Mouse (Mus musculus) E14TG2a.4 (cell line): Measurements from ENCODE around the gene Eed.

Experiments
- H3K27me3 ChIP-seq: 2 replicates; pipeline ENCODE4 v1.6.1; 2014; ENCODE audit warnings: low read length, control low read depth; ENCODE audit not compliant: insufficient read depth
- H3K36me3 ChIP-seq: 2 replicates; pipeline ENCODE4 v1.6.1; 2014; ENCODE audit warnings: low read length, control low read depth; ENCODE audit not compliant: insufficient read depth
- H3K4me1 ChIP-seq: replicated peaks from 2 replicates; pipeline ENCODE4 v1.6.1; 2014; ENCODE audit warnings: low read depth, low read length, control low read depth
- H3K4me3 ChIP-seq: replicated peaks from 2 replicates; pipeline ENCODE4 v1.5.1; 2014; ENCODE audit warnings: mild to moderate bottlenecking, low read length
- H3K9me3 ChIP-seq: 2 replicates; pipeline ENCODE4 v1.6.1; 2014; ENCODE audit warnings: low read length, control low read depth
- CTCF ChIP-seq: conservative IDR thresholded peaks from 2 replicates; pipeline ENCODE4 v1.5.1; 2014; ENCODE audit warnings: low read length
- NANOG ChIP-seq: IDR thresholded peaks from 2 replicates; pipeline ENCODE4 v1.6.1; 2014; ENCODE audit warnings: borderline replicate concordance, low read length, mixed read lengths
- POU5F1 ChIP-seq: IDR thresholded peaks from 2 replicates; pipeline ENCODE4 v1.6.1; 2014; ENCODE audit warnings: low read length, borderline replicate concordance

Gene Eed

DNA sequence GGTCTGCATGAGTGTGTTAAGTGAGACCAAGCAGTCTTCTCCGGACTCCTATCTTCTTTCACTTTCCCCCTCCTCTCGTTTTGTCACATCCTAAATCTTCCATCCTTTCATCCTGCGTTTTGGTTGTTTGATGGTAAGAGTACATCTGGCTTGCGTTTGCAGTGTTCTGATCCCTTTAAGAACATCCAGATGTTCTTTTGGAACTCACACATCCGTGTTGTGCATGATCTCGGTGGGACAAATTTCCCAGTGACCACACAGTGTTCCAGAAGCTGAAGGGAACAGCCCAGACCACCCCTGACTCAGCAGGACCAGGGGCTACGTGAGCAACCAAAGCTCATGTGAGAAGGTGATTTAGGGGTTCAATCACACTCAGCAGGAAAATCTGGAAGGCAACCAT, 72.4 kb downstream of the Eed start:
- peaks cover 30% of the 10 kb centered on the region for H3K4me1 ChIP-seq
- no peaks in the 10 kb centered on the region for H3K36me3 ChIP-seq
- no peaks in the 10 kb centered on the region for H3K27me3 ChIP-seq
- no peaks in the 10 kb centered on the region for H3K9me3 ChIP-seq
- TF ChIP-seq NANOG (no peak), POU5F1 (no peak), CTCF (no peak)
- H3K4me3 ChIP-seq = no peak overlapping the region

GRCm38 (mm10) chr7:89907950-89908349, 72.8 kb downstream of the Eed start:
- peaks cover 34% of the 10 kb centered on the region for H3K4me1 ChIP-seq
- no peaks in the 10 kb centered on the region for H3K9me3 ChIP-seq
- no peaks in the 10 kb centered on the region for H3K27me3 ChIP-seq
- TF ChIP-seq CTCF (peak; percentile 95), POU5F1 (no peak)
- H3K36me3 ChIP-seq = no peaks in the 10 kb centered on the region
- H3K4me3 ChIP-seq = no peak overlapping the region
